Mouse (Mus musculus): ENCODE data around the gene Sirt2. TPM values are rescaled to one million over a fixed set of nuclear protein-coding genes. Genes with fewer than 3 reads are reported as not detected.

The Sirt2 gene
- total and polyA plus RNA-seq, 3 experiments = 40.9 to 128 (median 68.3) TPM

GRCm38 (mm10) chr7:28749935-28750334 is 16.6 kb upstream of the Sirt2 start:
- Histone ChIP-seq H3K27ac (ENCODE audit: insufficient read depth, low read depth) (no peak overlapping the region), H3K4me1 (ENCODE audit: control insufficient read depth in 1 of 2, insufficient read depth in 2 of 2) (no peaks in the 10 kb centered on the region), H3K9ac (ENCODE audit: insufficient read depth, low read depth) (no peak overlapping the region), H3K9me3 (replicated peaks; ENCODE audit: low read length) (no peaks in the 10 kb centered on the region), H3K79me2 (replicated peaks; ENCODE audit: control insufficient read depth, extremely low read depth, insufficient read depth, poor library complexity, severe bottlenecking) (no peaks in the 10 kb centered on the region), H3K4me3 (replicated peaks in 1 of 3; ENCODE audit: low read depth in 2 of 3, low read length in 2 of 3, poor library complexity in 1 of 3) (no peak overlapping the region), H3K36me3 (replicated peaks in 1 of 2; ENCODE audit: control insufficient read depth in 1 of 2, insufficient read depth in 1 of 2, low read length in 1 of 2) (peaks cover 37 to 81% of the 10 kb centered on the region in 2 experiments), H3K4me2 (ENCODE audit: insufficient read depth, low read depth, poor library complexity, severe bottlenecking) (no peak overlapping the region), H3K27me3 (replicated peaks) (no peaks in the 10 kb centered on the region)
- in situ Hi-C loops (cut with MboI; ENCODE audit: low pct_ligation_motif_present, low pct_unique_long_range_greater_than_20kb, low sequenced_read_pairs) = no loop called here
- TF ChIP-seq MXI1 (IDR thresholded peaks at IDR 0.05; ENCODE audit: low read depth, low read length) = no peak
- TF ChIP-seq CHD1 (IDR thresholded peaks at IDR 0.05; ENCODE audit: low read depth, low read length) = no peak
- no peak for TF ChIP-seq EP300 (IDR thresholded peaks at IDR 0.05; ENCODE audit: low read length)
- no peak for TF ChIP-seq ELF1 (IDR thresholded peaks at IDR 0.05; ENCODE audit: low read depth, low read length)
- no peak for TF ChIP-seq TBP (conservative IDR thresholded peaks at IDR 0.05; ENCODE audit: low read depth, low read length)
- no peak for TF ChIP-seq NELFE (IDR thresholded peaks at IDR 0.05; ENCODE audit: low read depth, low read length)
- TF ChIP-seq MYC (IDR thresholded peaks at IDR 0.05; ENCODE audit: low read depth, low read length) = no peak
- no peak for TF ChIP-seq USF1 (IDR thresholded peaks at IDR 0.05; ENCODE audit: low read depth, low read length)
- no peak for TF ChIP-seq JUN (IDR thresholded peaks at IDR 0.05; ENCODE audit: insufficient read depth, low read depth, low read length)
- TF ChIP-seq PAX5 (IDR thresholded peaks at IDR 0.05; ENCODE audit: low read length) = no peak
- no peak for TF ChIP-seq CHD2 (IDR thresholded peaks at IDR 0.05; ENCODE audit: low read length)
- no peak for TF ChIP-seq ZKSCAN1 (IDR thresholded peaks at IDR 0.05; ENCODE audit: borderline replicate concordance, low read depth, low read length)
- TF ChIP-seq CTCF (conservative IDR thresholded peaks at IDR 0.05 in 1 of 2, IDR thresholded peaks at IDR 0.05 in 1 of 2; ENCODE audit: low read depth in 2 of 2, low read length in 2 of 2) = no peak
- no peak for TF ChIP-seq NRF1 (IDR thresholded peaks at IDR 0.05; ENCODE audit: low read depth, low read length)
- TF ChIP-seq GABPA (IDR thresholded peaks at IDR 0.05; ENCODE audit: insufficient replicate concordance, low read depth, low read length) = no peak
- TF ChIP-seq SMC3 (IDR thresholded peaks at IDR 0.05; ENCODE audit: low read depth, low read length) = no peak
- TF ChIP-seq KAT2A (IDR thresholded peaks at IDR 0.05; ENCODE audit: insufficient replicate concordance, low read length) = no peak
- TF ChIP-seq SIN3A (IDR thresholded peaks at IDR 0.05; ENCODE audit: low read length) = no peak
- no peak for TF ChIP-seq HCFC1 (IDR thresholded peaks at IDR 0.05; ENCODE audit: low read depth, low read length)
- dilution Hi-C loops (cut with MboI; ENCODE audit: extremely low pct_ligation_motif_present, extremely low pct_unique_long_range_greater_than_20kb, low sequenced_read_pairs) = no loop called here
- DNase-seq (ENCODE audit: extremely low read depth) = no peak

GRCm38 (mm10) chr7:28756079-28756478 is 10.5 kb upstream of the Sirt2 start, which contains the start of gene Ccer2:
Gene Ccer2 (plus strand): TSS chr7:28756174.
- Histone ChIP-seq H3K4me2 (ENCODE audit: insufficient read depth, low read depth, poor library complexity, severe bottlenecking) (no peak within 1 kb of the TSS), H3K27me3 (replicated peaks) (no peaks in the 10 kb centered on the region), H3K4me1 (ENCODE audit: control insufficient read depth in 1 of 2, insufficient read depth in 2 of 2) (0 out of 4 replicates have a peak, but pooled peaks cover 0 to 2% of the 10 kb centered on the region in 2 experiments), H3K79me2 (replicated peaks; ENCODE audit: control insufficient read depth, extremely low read depth, insufficient read depth, poor library complexity, severe bottlenecking) (no peaks in the 10 kb centered on the region), H3K27ac (ENCODE audit: insufficient read depth, low read depth) (no peak within 1 kb of the TSS), H3K9me3 (replicated peaks; ENCODE audit: low read length) (no peaks in the 10 kb centered on the region), H3K4me3 (replicated peaks in 1 of 3; ENCODE audit: low read depth in 2 of 3, low read length in 2 of 3, poor library complexity in 1 of 3) (no peak within 1 kb of the TSS), H3K9ac (ENCODE audit: insufficient read depth, low read depth) (no peak within 1 kb of the TSS), H3K36me3 (replicated peaks in 1 of 2; ENCODE audit: control insufficient read depth in 1 of 2, insufficient read depth in 1 of 2, low read length in 1 of 2) (peaks cover 52 to 77% of the 10 kb centered on the region in 2 experiments)
- in situ Hi-C loops (cut with MboI; ENCODE audit: low pct_ligation_motif_present, low pct_unique_long_range_greater_than_20kb, low sequenced_read_pairs) (no loop called here), dilution Hi-C loops (cut with MboI; ENCODE audit: extremely low pct_ligation_motif_present, extremely low pct_unique_long_range_greater_than_20kb, low sequenced_read_pairs) (no loop called here)
- DNase-seq (ENCODE audit: extremely low read depth) = no peak
- TF ChIP-seq CHD1 (IDR thresholded peaks at IDR 0.05; ENCODE audit: low read depth, low read length) (no peak), BHLHE40 (IDR thresholded peaks at IDR 0.05; ENCODE audit: low read depth, low read length) (no peak), TCF12 (IDR thresholded peaks at IDR 0.05; ENCODE audit: low read depth, low read length) (no peak), ZC3H11A (IDR thresholded peaks at IDR 0.05; ENCODE audit: low read depth, low read length) (no peak), GABPA (IDR thresholded peaks at IDR 0.05; ENCODE audit: insufficient replicate concordance, low read depth, low read length) (no peak), HCFC1 (IDR thresholded peaks at IDR 0.05; ENCODE audit: low read depth, low read length) (no peak), CHD2 (IDR thresholded peaks at IDR 0.05; ENCODE audit: low read length) (no peak), NRF1 (IDR thresholded peaks at IDR 0.05; ENCODE audit: low read depth, low read length) (no peak), ELF1 (IDR thresholded peaks at IDR 0.05; ENCODE audit: low read depth, low read length) (no peak), E2F4 (IDR thresholded peaks at IDR 0.05; ENCODE audit: insufficient replicate concordance, low read depth, low read length) (no peak), USF2 (conservative IDR thresholded peaks at IDR 0.05; ENCODE audit: low read depth, low read length) (no peak), CTCF (conservative IDR thresholded peaks at IDR 0.05 in 1 of 2, IDR thresholded peaks at IDR 0.05 in 1 of 2; ENCODE audit: low read depth in 2 of 2, low read length in 2 of 2) (no peak)
